Mouse (Mus musculus): ENCODE measurements around the gene Sgcb. TPM values are rescaled to one million over a fixed set of nuclear protein-coding genes. Genes with fewer than 3 reads are reported as not detected.

Sgcb gene
- polyA plus RNA-seq (2012; rRNA removed) (0.83 and 1.2 TPM in 2 replicates), polyA plus RNA-seq (2014; fragmentation: Nextera tagmentation; extraction: Ambion mirVana) (1.8 and 2.2 TPM in 2 replicates)

- Histone ChIP-seq H3K27me3 (ENCODE audit: control insufficient read depth, insufficient read depth, low read length) (peaks cover 58% of the 10 kb centered on the region), H3K36me3 (replicated peaks; ENCODE audit: control insufficient read depth, insufficient read depth, low read depth) (no peaks in the 10 kb centered on the region), H3K9me3 (ENCODE audit: control insufficient read depth, low read length) (no peaks in the 10 kb centered on the region), H3K4me1 (replicated peaks; ENCODE audit: control insufficient read depth in 2 of 2, insufficient read depth in 2 of 2, low read length in 1 of 2) (peaks cover 0 to 2% of the 10 kb centered on the region in 2 experiments; a peak in 1 of 4 replicates), H3K4me3 (ENCODE audit: insufficient read depth in 1 of 2, low read depth in 2 of 2, low read length in 2 of 2) (peak within 1 kb of the TSS; percentile 66), H3K27ac (no peak within 1 kb of the TSS), H3K4me2 (ENCODE audit: low read depth) (peak within 1 kb of the TSS; percentile 69), H3K9ac (replicated peaks) (0 out of 2 replicates have a peak within 1 kb of the TSS, but pooled peaks have one; percentile 20)
- WGBS (ENCODE audit: insufficient replicate concordance) = under 1% methylated on average over 46 of the region's 62 CpGs
- ATAC-seq (ENCODE audit: insufficient read depth) (peak; percentile 63; the same call in 1 of the 2 replicates), DNase-seq (ENCODE audit: low read depth in 3 of 3, low spot score in 3 of 3) (peak in 1 of 3 experiments; percentile 38)
- no peak for TF ChIP-seq EP300 (IDR thresholded peaks at IDR 0.05; ENCODE audit: low read depth)
- TF ChIP-seq CTCF (IDR thresholded peaks at IDR 0.05; ENCODE audit: low read depth) = no peak
These were observed at the start of gene Sgcb for GRCm38 (mm10) chr5:73647261-73647900. Sgcb (minus strand) TSS chr5:73647790.

GRCm38 (mm10) chr5:73694254-73695015 lies 46.8 kb upstream of the Sgcb start:
- TF ChIP-seq EP300 (IDR thresholded peaks at IDR 0.05; ENCODE audit: low read depth) = no peak
- no peak for TF ChIP-seq CTCF (IDR thresholded peaks at IDR 0.05; ENCODE audit: low read depth)
- WGBS (ENCODE audit: insufficient replicate concordance) = 49% methylated on average over 4 of the region's 4 CpGs

DNA sequence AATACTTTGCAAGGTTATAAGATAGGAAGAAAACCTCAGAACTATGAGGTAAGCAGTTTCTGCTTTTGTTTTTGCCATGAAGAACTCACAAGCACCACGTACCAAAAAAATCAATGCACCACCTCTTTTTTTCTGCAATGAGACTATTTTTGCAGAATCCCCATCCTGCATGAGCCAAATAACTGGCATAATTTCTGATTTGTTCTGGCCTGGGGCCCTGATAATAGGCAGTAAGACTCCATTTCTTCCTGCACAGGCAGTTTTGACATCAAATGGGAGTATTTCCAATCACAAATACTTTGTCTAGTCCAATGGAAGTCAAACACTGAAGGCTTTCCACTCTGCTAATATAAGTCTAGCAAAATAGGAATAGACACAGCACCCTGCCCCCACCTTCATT lies 46.2 kb upstream of the Sgcb start:
- DNase-seq (ENCODE audit: low read depth in 3 of 3, low spot score in 3 of 3) (no peak), ATAC-seq (ENCODE audit: insufficient read depth) (no peak)
- no peak for TF ChIP-seq EP300 (IDR thresholded peaks at IDR 0.05; ENCODE audit: low read depth)
- TF ChIP-seq CTCF (IDR thresholded peaks at IDR 0.05; ENCODE audit: low read depth) = no peak
- H3K27ac ChIP-seq = no peak overlapping the region
- H3K36me3 ChIP-seq (replicated peaks; ENCODE audit: control insufficient read depth, insufficient read depth, low read depth) = no peaks in the 10 kb centered on the region
- 58% methylated on average over 1 of the region's 1 CpGs for WGBS (ENCODE audit: insufficient replicate concordance)
- H3K9ac ChIP-seq (replicated peaks) = no peak overlapping the region
- no peak overlapping the region for H3K4me3 ChIP-seq (ENCODE audit: insufficient read depth in 1 of 2, low read depth in 2 of 2, low read length in 2 of 2)
- H3K9me3 ChIP-seq (ENCODE audit: control insufficient read depth, low read length) = no peaks in the 10 kb centered on the region
- H3K4me1 ChIP-seq (replicated peaks; ENCODE audit: control insufficient read depth in 2 of 2, insufficient read depth in 2 of 2, low read length in 1 of 2) = peaks cover 0 to 7% of the 10 kb centered on the region in 2 experiments; a peak in 1 of 4 replicates
- H3K27me3 ChIP-seq (ENCODE audit: control insufficient read depth, insufficient read depth, low read length) = no peaks in the 10 kb centered on the region
- H3K4me2 ChIP-seq (ENCODE audit: low read depth) = no peak overlapping the region

More at GRCm38 (mm10) chr5:73694254-73695015, 46.8 kb upstream of the Sgcb start:
- ATAC-seq (ENCODE audit: insufficient read depth) (no peak), DNase-seq (ENCODE audit: low read depth in 3 of 3, low spot score in 3 of 3) (no peak)
- no peaks in the 10 kb centered on the region for H3K27me3 ChIP-seq (ENCODE audit: control insufficient read depth, insufficient read depth, low read length)
- H3K4me3 ChIP-seq (ENCODE audit: insufficient read depth in 1 of 2, low read depth in 2 of 2, low read length in 2 of 2) = no peak overlapping the region
- H3K9me3 ChIP-seq (ENCODE audit: control insufficient read depth, low read length) = no peaks in the 10 kb centered on the region
- H3K4me1 ChIP-seq (replicated peaks; ENCODE audit: control insufficient read depth in 2 of 2, insufficient read depth in 2 of 2, low read length in 1 of 2) = peaks cover 0 to 7% of the 10 kb centered on the region in 2 experiments; a peak in 1 of 4 replicates
- H3K4me2 ChIP-seq (ENCODE audit: low read depth) = no peak overlapping the region
- H3K9ac ChIP-seq (replicated peaks) = no peak overlapping the region
- H3K36me3 ChIP-seq (replicated peaks; ENCODE audit: control insufficient read depth, insufficient read depth, low read depth) = no peaks in the 10 kb centered on the region
- no peak overlapping the region for H3K27ac ChIP-seq

- Histone ChIP-seq H3K4me1 (replicated peaks; ENCODE audit: control insufficient read depth in 2 of 2, insufficient read depth in 2 of 2, low read length in 1 of 2) (peaks cover 0 to 7% of the 10 kb centered on the region in 2 experiments; a peak in 1 of 4 replicates), H3K27me3 (ENCODE audit: control insufficient read depth, insufficient read depth, low read length) (no peaks in the 10 kb centered on the region), H3K4me2 (ENCODE audit: low read depth) (no peak overlapping the region), H3K9me3 (ENCODE audit: control insufficient read depth, low read length) (no peaks in the 10 kb centered on the region), H3K36me3 (replicated peaks; ENCODE audit: control insufficient read depth, insufficient read depth, low read depth) (no peaks in the 10 kb centered on the region), H3K9ac (replicated peaks) (no peak overlapping the region), H3K4me3 (ENCODE audit: insufficient read depth in 1 of 2, low read depth in 2 of 2, low read length in 2 of 2) (no peak overlapping the region), H3K27ac (no peak overlapping the region)
- no peak for ATAC-seq (ENCODE audit: insufficient read depth)
- no peak for DNase-seq (ENCODE audit: low read depth in 3 of 3, low spot score in 3 of 3)
- 31% methylated on average over 15 of the region's 15 CpGs for WGBS (ENCODE audit: insufficient replicate concordance)
- TF ChIP-seq EP300 (IDR thresholded peaks at IDR 0.05; ENCODE audit: low read depth) = no peak
- no peak for TF ChIP-seq CTCF (IDR thresholded peaks at IDR 0.05; ENCODE audit: low read depth)
These were observed 44.3 kb upstream of the Sgcb start for GRCm38 (mm10) chr5:73691723-73692520.

Measured in liver, embryonic 14.5 days (tissue).